25 mouse cellular contexts compared by ENCODE assay signal in genomic region chr3:144462679-144463078, GRCm38 (mm10).
A peak's percentile ranks its signal among the peaks of the same experiment; 100 is the strongest.
DNase-seq lines count a peak whose midpoint lies in the region; ATAC-seq lines count a peak whose summit lies in the region.
"Had no signal": no experiment of that assay in that cellular context is flagged by ENCODE, and none has a peak within 500 bp of the region (broad histone marks: within the 10 kb centered on the region; RNA-seq: fewer than 3 reads in every experiment).

No protein-coding gene starts in this region.

- peak overlapping the region; percentile 24; the same call in 1 of the 2 replicates for H3K9ac ChIP-seq in heart, embryonic 12.5 days
- 0 out of 2 replicates have a peak overlapping the region, but pooled peaks have one; percentile 9 for H3K9ac ChIP-seq in heart, embryonic 16.5 days (ENCODE audit: low read length)
- H3K9ac ChIP-seq: embryonic facial prominence, embryonic 12.5 days; embryonic facial prominence, embryonic 15.5 days; forebrain, postnatal 0 days; hindbrain, embryonic 14.5 days had no signal

- ATAC-seq in CD4-positive, CD25-positive, alpha-beta regulatory T cell, adult 4 months = no peak
- no peak for ATAC-seq in heart, embryonic 12.5 days (ENCODE audit: insufficient number of reproducible peaks, low FRiP score)
- peak; percentile 19; the same call in 1 of the 2 replicates for ATAC-seq in heart, embryonic 16.5 days (replicated peaks; ENCODE audit: extremely low read depth, insufficient read depth, low FRiP score)
- ATAC-seq: forebrain, embryonic 14.5 days; forebrain, postnatal 0 days; hindbrain, postnatal 0 days; inflammation-experienced regulatory T-cells, adult 6 months; intestine, embryonic 16.5 days had no signal

- no peaks in the 10 kb centered on the region for H3K27me3 ChIP-seq in heart, embryonic 12.5 days (replicated peaks)
- no peaks in the 10 kb centered on the region for H3K27me3 ChIP-seq in heart, embryonic 16.5 days (ENCODE audit: control insufficient read depth, insufficient read depth, low read length)
- H3K27me3 ChIP-seq: embryonic facial prominence, embryonic 12.5 days; embryonic facial prominence, embryonic 15.5 days had no signal

- H3K9me3 ChIP-seq in heart, embryonic 12.5 days (replicated peaks) = no peaks in the 10 kb centered on the region
- no peaks in the 10 kb centered on the region for H3K9me3 ChIP-seq in heart, embryonic 16.5 days (replicated peaks; ENCODE audit: control insufficient read depth, low read length)
- H3K9me3 ChIP-seq: embryonic facial prominence, embryonic 12.5 days; embryonic facial prominence, embryonic 15.5 days; heart, embryonic 10.5 days had no signal

- H3K27ac ChIP-seq in heart, embryonic 12.5 days (ENCODE audit: poor library complexity, severe bottlenecking) = no peak overlapping the region
- H3K27ac ChIP-seq in heart, embryonic 16.5 days (ENCODE audit: low read length) = peak overlapping the region; percentile 11; the same call in 1 of the 2 replicates
- H3K27ac ChIP-seq: embryonic facial prominence, embryonic 12.5 days; embryonic facial prominence, embryonic 15.5 days; heart, embryonic 10.5 days; hindbrain, embryonic 14.5 days; hindbrain, postnatal 0 days had no signal

- H3K4me1 ChIP-seq in heart, embryonic 12.5 days (replicated peaks) = peaks cover 24% of the 10 kb centered on the region
- H3K4me1 ChIP-seq in heart, embryonic 16.5 days (ENCODE audit: control insufficient read depth, insufficient read depth, low read length) = peaks cover 12% of the 10 kb centered on the region
- H3K4me1 ChIP-seq: embryonic facial prominence, embryonic 12.5 days; embryonic facial prominence, embryonic 15.5 days had no signal

- H3K4me3 ChIP-seq in heart, embryonic 12.5 days = no peak overlapping the region
- no peak overlapping the region for H3K4me3 ChIP-seq in heart, embryonic 16.5 days (ENCODE audit: low read length)
- H3K4me3 ChIP-seq: embryonic facial prominence, embryonic 12.5 days; embryonic facial prominence, embryonic 15.5 days; heart, embryonic 10.5 days had no signal

- DNase-seq in CD4-positive, CD25-positive, alpha-beta regulatory T cell, adult 2 months (ENCODE audit: low read depth, low spot score) = peak; percentile 13
- DNase-seq in heart, postnatal 14 days = no peak
- no peak for DNase-seq in heart, adult 8-10 months (ENCODE audit: low spot score)
- DNase-seq in skeletal muscle tissue, adult 2 months (ENCODE audit: low read depth, low spot score) = peak; percentile 8
- DNase-seq: adrenal gland, adult 2 months; adrenal gland, postnatal 14 days; cerebellum, adult 11 months; cerebellum, adult 2 months; cerebellum, adult 9-11 months; cerebellum, postnatal 25 days; forebrain, postnatal 0 days; gastrocnemius, postnatal 36 days; heart, postnatal 4 days; kidney, adult 18-20 months had no signal

- peaks cover 16% of the 10 kb centered on the region; the same call in 1 of the 2 replicates for H3K36me3 ChIP-seq in heart, embryonic 12.5 days
- no peaks in the 10 kb centered on the region; the same call in 1 of the 2 replicates for H3K36me3 ChIP-seq in heart, embryonic 16.5 days (ENCODE audit: control insufficient read depth, insufficient read depth)

- 59% methylated on average over 10 of the region's 10 CpGs for WGBS in heart, embryonic 12.5 days
- WGBS in heart, embryonic 16.5 days = 39% methylated on average over 10 of the region's 10 CpGs

- H3K4me2 ChIP-seq in heart, embryonic 12.5 days = peak overlapping the region; percentile 39
- H3K4me2 ChIP-seq in heart, embryonic 16.5 days (ENCODE audit: low read depth, low read length) = peak overlapping the region; percentile 44
- H3K4me2 ChIP-seq: embryonic facial prominence, embryonic 12.5 days; embryonic facial prominence, embryonic 15.5 days; hindbrain, embryonic 14.5 days had no signal

- intact Hi-C loops in heart, postnatal 14 days (cut with DNase I) = no loop called here

Comparison
In these comparisons a context has a peak if more than half of its experiments do, and no peak if none do; other contexts are left out.
1. DNase-seq: peak in CD4-positive, CD25-positive, alpha-beta regulatory T cell, adult 2 months (single experiment) and skeletal muscle tissue, adult 2 months (single experiment); none in heart, postnatal 14 days (0 of 2) and heart, adult 8-10 months (single experiment).